Mouse (Mus musculus): ENCODE measurements around the gene Fam19a3. TPM values are rescaled to one million over a fixed set of nuclear protein-coding genes. Genes with fewer than 3 reads are reported as not detected.
"Not testable (repeated sequence)": the region's sequence is repeated elsewhere in the genome, so short reads cannot be mapped to it uniquely, and the experiment has no call there.

The Fam19a3 gene
- under 1 TPM in 1 of 2 experiments, not detected in 1; 0.07 TPM for total RNA-seq (2021)
- long read RNA-seq, experiment 1, result 0 reads
- long read RNA-seq, experiment 2, result 0 reads

- no peak for TF ChIP-seq CTCF (IDR thresholded peaks at IDR 0.05)
- peak within 1 kb of the TSS; percentile 49 for H3K4me3 ChIP-seq
- intact Hi-C loops (cut with DNase I), result no loop called here
- no peak within 1 kb of the TSS for H3K27ac ChIP-seq
- no peak for DNase-seq (ENCODE audit: extremely low spot score in 1 of 2, low spot score in 2 of 2)
These were observed at the start of gene Fam19a3 for GRCm38 (mm10) chr3:104781471-104781903. Gene Fam19a3, minus strand, starts transcription at chr3:104781840.

DNA sequence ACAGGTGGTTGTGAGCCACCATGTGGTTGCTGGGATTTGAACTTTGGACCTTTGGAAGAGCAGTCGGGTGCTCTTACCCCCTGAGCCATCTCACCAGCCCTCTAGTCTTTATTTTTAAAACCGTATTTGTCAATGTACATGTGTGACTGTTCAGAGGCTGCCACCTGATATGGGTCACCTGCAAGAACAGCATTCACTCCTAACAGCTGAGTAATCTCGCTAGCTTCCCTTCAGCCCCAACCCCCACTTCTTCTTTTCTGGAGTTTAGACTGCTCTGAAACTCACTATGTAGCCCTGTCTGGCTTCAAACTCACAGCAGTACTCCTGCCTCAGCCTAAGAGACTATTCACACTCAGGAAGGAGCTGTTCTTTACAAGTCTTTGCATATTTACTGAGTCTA lies 40.8 kb upstream of the Fam19a3 start:
- Histone ChIP-seq H3K27ac (no peak overlapping the region), H3K4me3 (no peak overlapping the region)
- DNase-seq (ENCODE audit: extremely low spot score in 1 of 2, low spot score in 2 of 2), result no peak
- intact Hi-C loops (cut with DNase I), result no loop called here
- no peak for TF ChIP-seq CTCF (IDR thresholded peaks at IDR 0.05)

GRCm38 (mm10) chr3:104820426-104820825 lies 38.8 kb upstream of the Fam19a3 start:
- H3K27ac ChIP-seq, result no peak overlapping the region
- intact Hi-C loops (cut with DNase I), result no loop called here
- TF ChIP-seq CTCF (IDR thresholded peaks at IDR 0.05), result no peak
- no peak for DNase-seq (ENCODE audit: extremely low spot score in 1 of 2, low spot score in 2 of 2)
- H3K4me3 ChIP-seq, result no peak overlapping the region

DNA sequence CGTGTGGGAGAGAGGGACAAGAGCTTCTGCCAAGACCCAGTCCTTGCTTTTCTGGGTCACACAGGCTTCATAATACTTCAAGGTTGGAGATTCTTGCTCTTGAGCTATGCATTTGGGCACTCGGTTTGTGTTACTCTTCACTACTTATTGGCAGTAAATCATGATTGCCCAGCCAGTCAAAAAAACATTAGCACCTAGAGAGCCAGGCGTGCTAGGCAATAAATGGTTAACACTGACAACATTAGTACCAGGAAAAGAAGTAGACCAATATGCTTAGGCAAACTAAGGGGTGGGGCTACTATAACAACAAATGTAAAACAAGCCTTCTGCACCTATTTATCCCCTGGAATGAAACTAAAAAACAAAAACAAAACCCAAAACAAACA lies 37.1 kb upstream of the Fam19a3 start:
- DNase-seq (ENCODE audit: extremely low spot score in 1 of 2, low spot score in 2 of 2), result no peak
- intact Hi-C loops (cut with DNase I), result no loop called here
- H3K27ac ChIP-seq, result no peak overlapping the region; the same call in 1 of the 2 replicates
- TF ChIP-seq CTCF (IDR thresholded peaks at IDR 0.05), result no peak
- peak overlapping the region; percentile 82 for H3K4me3 ChIP-seq

DNA sequence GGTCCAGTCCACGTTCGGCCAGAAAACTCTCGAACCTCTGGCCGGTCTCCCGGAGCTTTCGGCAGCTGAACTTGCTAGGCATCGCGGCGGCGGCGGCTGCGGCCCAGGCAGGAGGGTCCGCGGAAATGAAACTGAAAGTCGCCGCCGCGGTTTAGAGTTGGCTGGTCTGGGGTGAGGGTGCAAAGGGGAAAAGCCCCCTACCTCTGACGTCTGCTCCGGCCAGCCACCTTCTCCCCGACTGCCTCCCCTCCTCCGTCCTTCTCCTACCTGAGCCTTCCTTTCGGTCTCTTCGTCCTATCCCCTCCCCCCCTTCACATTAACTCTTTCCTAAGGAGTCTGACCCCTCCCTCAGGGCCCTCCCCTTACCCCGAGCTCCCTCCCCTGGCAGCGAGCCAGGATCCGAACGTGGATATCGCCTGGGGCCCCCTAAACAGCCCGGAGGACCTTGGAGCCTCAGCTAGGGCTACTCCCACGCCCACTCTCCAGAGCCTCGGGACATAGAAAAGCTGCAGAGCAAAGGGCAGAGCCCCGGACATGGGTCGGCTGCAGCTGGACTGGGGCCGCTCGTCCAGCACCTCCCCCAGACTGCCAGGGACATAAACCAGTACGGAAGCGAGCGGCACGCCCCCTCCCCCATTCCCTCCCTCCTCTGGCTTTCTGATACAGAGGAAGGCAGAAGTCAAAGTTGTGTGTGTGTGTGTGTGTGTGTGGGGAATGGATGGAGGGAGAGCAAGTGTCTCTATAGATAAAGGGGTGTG lies 36.5 kb upstream of the Fam19a3 start, which contains the start of gene Mov10:
Gene Mov10 (minus strand): TSS at position 573 of the 758 bp plus-strand sequence.
- intact Hi-C loops (cut with DNase I), result loop anchor here (2.0 kb wide), 1 partner anchor 29 kb away; the partner anchor contains the start of gene Rhoc
- Histone ChIP-seq H3K27ac (peak within 1 kb of the TSS; percentile 77), H3K4me3 (peak within 1 kb of the TSS; percentile 82)
- peak; percentile 31 to 37 for DNase-seq (ENCODE audit: extremely low spot score in 1 of 2, low spot score in 2 of 2)
- TF ChIP-seq CTCF (IDR thresholded peaks at IDR 0.05), result no peak

- intact Hi-C loops (cut with DNase I), result loop anchor here (2.0 kb wide), 1 partner anchor 29 kb away; the partner anchor contains the start of gene Rhoc
- H3K27ac ChIP-seq, result peak overlapping the region; percentile 77
- peak overlapping the region; percentile 82 for H3K4me3 ChIP-seq
- peak; percentile 45 to 49 for DNase-seq (ENCODE audit: extremely low spot score in 1 of 2, low spot score in 2 of 2)
- no peak for TF ChIP-seq CTCF (IDR thresholded peaks at IDR 0.05)
These were observed 35.9 kb upstream of the Fam19a3 start for GRCm38 (mm10) chr3:104817481-104817990.

GRCm38 (mm10) chr3:104816130-104816529 lies 34.5 kb upstream of the Fam19a3 start:
- Histone ChIP-seq H3K4me3 (no peak overlapping the region), H3K27ac (no peak overlapping the region)
- TF ChIP-seq CTCF (IDR thresholded peaks at IDR 0.05), result no peak
- no peak for DNase-seq (ENCODE audit: extremely low spot score in 1 of 2, low spot score in 2 of 2)
- intact Hi-C loops (cut with DNase I), result loop anchor here (2.0 kb wide), 1 partner anchor 27 kb away; the partner anchor contains the start of gene Rhoc

DNA sequence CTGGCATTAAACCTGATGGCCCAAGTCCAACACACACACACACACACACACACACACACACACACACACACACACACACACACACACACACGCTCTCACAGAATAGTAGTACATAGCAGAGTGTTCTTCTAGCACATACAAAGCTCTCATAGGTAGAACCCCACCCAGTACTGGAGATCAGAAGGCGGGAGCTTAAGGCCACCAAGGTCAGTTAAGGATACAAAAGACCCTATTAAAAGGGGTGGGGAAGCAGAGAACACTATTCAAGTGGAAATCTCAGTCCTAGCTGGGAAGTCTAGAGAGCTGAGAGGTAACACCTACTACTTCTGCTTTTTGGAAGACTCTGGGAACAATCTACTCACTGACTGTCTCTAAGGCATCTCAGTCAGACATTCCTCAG lies 33.7 kb upstream of the Fam19a3 start:
- TF ChIP-seq CTCF (IDR thresholded peaks at IDR 0.05), result no peak
- H3K27ac ChIP-seq, result no peak overlapping the region
- intact Hi-C loops (cut with DNase I), result no loop called here
- H3K4me3 ChIP-seq, result no peak overlapping the region
- no peak for DNase-seq (ENCODE audit: extremely low spot score in 1 of 2, low spot score in 2 of 2)

GRCm38 (mm10) chr3:104814746-104815145 lies 33.1 kb upstream of the Fam19a3 start:
- intact Hi-C loops (cut with DNase I), result no loop called here
- Histone ChIP-seq H3K4me3 (no peak overlapping the region), H3K27ac (no peak overlapping the region)
- TF ChIP-seq CTCF (IDR thresholded peaks at IDR 0.05), result no peak
- DNase-seq (ENCODE audit: extremely low spot score in 1 of 2, low spot score in 2 of 2), result no peak

- H3K4me3 ChIP-seq; DNase-seq (ENCODE audit: extremely low spot score in 1 of 2, low spot score in 2 of 2); H3K27ac ChIP-seq; intact Hi-C loops (cut with DNase I): not testable (repeated sequence)
These were observed 31.6 kb upstream of the Fam19a3 start for GRCm38 (mm10) chr3:104813227-104813626.

DNA sequence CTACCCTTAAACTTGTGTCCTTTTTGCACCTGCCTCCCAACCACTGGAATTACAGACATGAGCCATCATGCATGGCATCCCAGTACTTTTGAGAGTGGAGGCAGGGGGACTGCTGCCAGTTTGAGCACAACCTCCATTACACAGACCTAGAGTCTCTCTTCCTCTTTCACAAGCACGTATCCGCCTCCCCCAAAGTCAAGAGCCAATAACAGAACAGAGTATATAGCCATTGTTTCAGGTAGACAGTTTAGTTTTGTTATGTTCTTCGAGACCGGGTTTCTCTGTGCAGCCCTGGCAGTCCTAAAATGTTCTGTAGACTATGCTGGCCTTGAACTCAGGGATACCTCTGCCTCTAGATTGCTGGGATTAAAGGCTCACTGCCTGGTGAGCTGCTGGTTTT lies 30.6 kb upstream of the Fam19a3 start:
- intact Hi-C loops (cut with DNase I), result no loop called here
- no peak for TF ChIP-seq CTCF (IDR thresholded peaks at IDR 0.05)
- no peak for DNase-seq (ENCODE audit: extremely low spot score in 1 of 2, low spot score in 2 of 2)
- Histone ChIP-seq H3K27ac (no peak overlapping the region), H3K4me3 (no peak overlapping the region)

DNA sequence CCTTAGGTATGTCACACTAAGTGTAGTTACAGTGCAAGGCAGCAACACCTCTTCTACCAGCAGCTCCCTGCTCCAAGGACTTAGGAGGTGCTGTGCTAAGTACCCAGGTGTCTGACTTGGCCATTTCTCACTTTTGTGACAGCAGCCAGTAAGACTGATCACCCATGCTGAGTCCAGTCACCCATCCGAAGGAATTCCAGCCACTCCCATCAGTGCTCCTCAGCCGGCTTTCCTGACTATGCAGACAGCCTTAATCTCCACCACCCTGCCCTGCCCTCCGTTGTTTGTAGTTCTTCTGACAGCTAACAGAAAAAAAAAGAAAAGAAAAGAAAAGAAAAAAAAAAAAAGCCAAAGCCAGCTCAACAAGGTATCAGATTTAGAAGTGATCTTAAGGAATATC lies 30.1 kb upstream of the Fam19a3 start:
- intact Hi-C loops (cut with DNase I), result no loop called here
- TF ChIP-seq CTCF (IDR thresholded peaks at IDR 0.05), result no peak
- no peak for DNase-seq (ENCODE audit: extremely low spot score in 1 of 2, low spot score in 2 of 2)
- no peak overlapping the region for H3K4me3 ChIP-seq
- H3K27ac ChIP-seq, result no peak overlapping the region

Data from left cerebral cortex, adult 2 months (tissue).